Mouse (Mus musculus) myocyte (in vitro differentiated cells): Measurements from ENCODE around the gene Dnmt3a. TPM values are rescaled to one million over a fixed set of nuclear protein-coding genes. Genes with fewer than 3 reads are reported as not detected.

Experiments used
- H3K27me3 ChIP-seq: one replicate; pipeline ENCODE4 v1.6.1; 2011; ENCODE audit not compliant: control insufficient read depth, insufficient read depth, insufficient read length
- H3K36me3 ChIP-seq: one replicate; pipeline ENCODE4 v1.6.1; 2011; ENCODE audit not compliant: control insufficient read depth, insufficient read depth
- H3K4me2 ChIP-seq: one replicate; pipeline ENCODE4 v1.6.1; 2011; ENCODE audit warnings: low read depth, control low read depth
- H3K4me3 ChIP-seq: one replicate; pipeline ENCODE4 v1.5.1; 2011; ENCODE audit warnings: mild to moderate bottlenecking, control low read depth, moderate library complexity
- H3K79me2 ChIP-seq: one replicate; pipeline ENCODE4 v1.6.1; 2011; ENCODE audit not compliant: control insufficient read depth, insufficient read depth
- H3ac ChIP-seq: one replicate; pipeline ENCODE4 v1.6.1; 2011; ENCODE audit not compliant: control insufficient read depth, insufficient read length
- CEBPB ChIP-seq: IDR thresholded peaks from 2 replicates; pipeline ENCODE4 v1.6.1; 2011; ENCODE audit warnings: mild to moderate bottlenecking, moderate library complexity; ENCODE audit not compliant: poor library complexity, insufficient read depth, severe bottlenecking
- E2F4 ChIP-seq: IDR thresholded peaks from one replicate; pipeline ENCODE4 v1.6.1; 2011; ENCODE audit warnings: mild to moderate bottlenecking, control low read depth, moderate library complexity; ENCODE audit not compliant: insufficient read depth
- MAX ChIP-seq: IDR thresholded peaks from one replicate; pipeline ENCODE4 v1.6.1; 2011; ENCODE audit warnings: low read depth, mild to moderate bottlenecking, control low read depth
- MYOD1 ChIP-seq, 3 experiments: IDR thresholded peaks; one replicate each; pipeline ENCODE4 v1.6.1; 2011; ENCODE audit warnings: control low read depth in 2 of 3, low read depth in 2 of 3, mild to moderate bottlenecking in 2 of 3, moderate library complexity in 1 of 3; ENCODE audit not compliant: insufficient read length in 2 of 3, control insufficient read depth in 1 of 3
- MYOG ChIP-seq, 3 experiments: IDR thresholded peaks; one replicate each; pipeline ENCODE4 v1.6.1; 2011; ENCODE audit warnings: control low read depth in 2 of 3, low read depth in 2 of 3, mild to moderate bottlenecking in 2 of 3; ENCODE audit not compliant: insufficient read length in 2 of 3, control insufficient read depth in 1 of 3, insufficient read depth in 1 of 3
- POLR2A ChIP-seq: IDR thresholded peaks from one replicate; pipeline ENCODE4 v1.6.1; 2011; ENCODE audit warnings: low read depth, mild to moderate bottlenecking, control low read depth, moderate library complexity; ENCODE audit not compliant: insufficient read length
- POLR2AphosphoS2 ChIP-seq: IDR thresholded peaks from one replicate; pipeline ENCODE4 v1.6.1; 2011; ENCODE audit warnings: low read depth, control low read depth; ENCODE audit not compliant: insufficient read length
- REST ChIP-seq: IDR thresholded peaks from one replicate; pipeline ENCODE4 v1.6.1; 2011; ENCODE audit warnings: mild to moderate bottlenecking, control low read depth, moderate library complexity; ENCODE audit not compliant: insufficient read depth, insufficient read length
- SRF ChIP-seq: IDR thresholded peaks from one replicate; pipeline ENCODE4 v1.6.1; 2011; ENCODE audit warnings: low read depth; ENCODE audit not compliant: control insufficient read depth, insufficient read length
- TCF12 ChIP-seq: IDR thresholded peaks from one replicate; pipeline ENCODE4 v1.6.1; 2011; ENCODE audit warnings: mild to moderate bottlenecking, control low read depth; ENCODE audit not compliant: poor library complexity, insufficient read depth, severe bottlenecking
- TCF3 ChIP-seq: IDR thresholded peaks from one replicate; pipeline ENCODE4 v1.6.1; 2011; ENCODE audit warnings: low read depth, control low read depth; ENCODE audit not compliant: insufficient read length
- USF1 ChIP-seq: IDR thresholded peaks from one replicate; pipeline ENCODE4 v1.6.1; 2011; ENCODE audit warnings: low read depth, mild to moderate bottlenecking, control low read depth, moderate library complexity
- polyA plus RNA-seq: library from polyadenylated mRNA; unstranded; fragments of >200 nt; fragmentation: generic; extraction: Trizol; gene quantifications from one replicate; pipeline ENCODE4 v1.2.1, GENCODE M21; 2012; ENCODE audit warnings: missing spikeins

The Dnmt3a gene
- polyA plus RNA-seq, 1 experiment: 4.6 TPM

GRCm38 (mm10) chr12:3817566-3817965 is 11.8 kb downstream of the Dnmt3a start:
- no peak overlapping the region for H3K4me3 ChIP-seq
- H3K27me3 ChIP-seq: no peaks in the 10 kb centered on the region
- H3K4me2 ChIP-seq: no peak overlapping the region
- H3ac ChIP-seq: no peak overlapping the region
- peaks cover 5% of the 10 kb centered on the region for H3K79me2 ChIP-seq
- TF ChIP-seq TCF12: no peak
- no peak for TF ChIP-seq POLR2AphosphoS2
- no peak for TF ChIP-seq MYOD1 (IDR thresholded peaks at IDR 0.05; ENCODE audit: control insufficient read depth in 1 of 3, insufficient read length in 2 of 3, low read depth in 2 of 3)
- no peak for TF ChIP-seq REST
- TF ChIP-seq SRF: no peak
- TF ChIP-seq MAX: no peak
- TF ChIP-seq POLR2A: no peak
- no peak for TF ChIP-seq USF1
- no peak for TF ChIP-seq E2F4
- no peak for TF ChIP-seq MYOG (IDR thresholded peaks at IDR 0.05; ENCODE audit: control insufficient read depth in 1 of 3, insufficient read depth in 1 of 3, insufficient read length in 2 of 3, low read depth in 2 of 3)
- no peak for TF ChIP-seq TCF3
- no peak for TF ChIP-seq CEBPB
- no peaks in the 10 kb centered on the region for H3K36me3 ChIP-seq

- Histone ChIP-seq H3K36me3 (no peaks in the 10 kb centered on the region), H3K4me3 (no peak overlapping the region), H3K27me3 (no peaks in the 10 kb centered on the region), H3K79me2 (no peaks in the 10 kb centered on the region), H3K4me2 (no peak overlapping the region), H3ac (no peak overlapping the region)
- TF ChIP-seq POLR2A (no peak), MYOD1 (IDR thresholded peaks at IDR 0.05; ENCODE audit: control insufficient read depth in 1 of 3, insufficient read length in 2 of 3, low read depth in 2 of 3) (peak in 1 of 3 experiments; percentile 26)
These were observed 14.1 kb downstream of the Dnmt3a start for GRCm38 (mm10) chr12:3819899-3820298.

GRCm38 (mm10) chr12:3823408-3823807 is 17.6 kb downstream of the Dnmt3a start:
- no peaks in the 10 kb centered on the region for H3K36me3 ChIP-seq
- H3K4me2 ChIP-seq: peak overlapping the region; percentile 70
- TF ChIP-seq MYOD1 (IDR thresholded peaks at IDR 0.05; ENCODE audit: control insufficient read depth in 1 of 3, insufficient read length in 2 of 3, low read depth in 2 of 3): peak in 1 of 3 experiments; percentile 33
- TF ChIP-seq CEBPB: no peak
- H3ac ChIP-seq: no peak overlapping the region
- H3K79me2 ChIP-seq: no peaks in the 10 kb centered on the region
- H3K27me3 ChIP-seq: no peaks in the 10 kb centered on the region
- no peak overlapping the region for H3K4me3 ChIP-seq

- no peak overlapping the region for H3ac ChIP-seq
- peak overlapping the region; percentile 70 for H3K4me2 ChIP-seq
- no peaks in the 10 kb centered on the region for H3K27me3 ChIP-seq
- TF ChIP-seq POLR2A (no peak), SRF (no peak), E2F4 (no peak), MYOG (IDR thresholded peaks at IDR 0.05; ENCODE audit: control insufficient read depth in 1 of 3, insufficient read depth in 1 of 3, insufficient read length in 2 of 3, low read depth in 2 of 3) (no peak), MAX (no peak), TCF3 (no peak), MYOD1 (IDR thresholded peaks at IDR 0.05; ENCODE audit: control insufficient read depth in 1 of 3, insufficient read length in 2 of 3, low read depth in 2 of 3) (no peak), POLR2AphosphoS2 (no peak)
- no peaks in the 10 kb centered on the region for H3K36me3 ChIP-seq
- H3K79me2 ChIP-seq: peaks cover 6% of the 10 kb centered on the region
- no peak overlapping the region for H3K4me3 ChIP-seq
These were observed 19.3 kb downstream of the Dnmt3a start for GRCm38 (mm10) chr12:3824906-3825713.

- Histone ChIP-seq H3K4me3 (no peak overlapping the region), H3K27me3 (no peaks in the 10 kb centered on the region), H3ac (no peak overlapping the region), H3K4me2 (peak overlapping the region; percentile 70), H3K79me2 (peaks cover 6% of the 10 kb centered on the region), H3K36me3 (no peaks in the 10 kb centered on the region)
- TF ChIP-seq REST: no peak
- no peak for TF ChIP-seq MYOG (IDR thresholded peaks at IDR 0.05; ENCODE audit: control insufficient read depth in 1 of 3, insufficient read depth in 1 of 3, insufficient read length in 2 of 3, low read depth in 2 of 3)
- no peak for TF ChIP-seq TCF12
These were observed 19.9 kb downstream of the Dnmt3a start for GRCm38 (mm10) chr12:3825714-3826080.

- TF ChIP-seq REST (no peak), MYOD1 (IDR thresholded peaks at IDR 0.05; ENCODE audit: control insufficient read depth in 1 of 3, insufficient read length in 2 of 3, low read depth in 2 of 3) (no peak), MYOG (IDR thresholded peaks at IDR 0.05; ENCODE audit: control insufficient read depth in 1 of 3, insufficient read depth in 1 of 3, insufficient read length in 2 of 3, low read depth in 2 of 3) (no peak), SRF (no peak), POLR2AphosphoS2 (no peak), TCF12 (no peak), POLR2A (no peak), USF1 (no peak), TCF3 (no peak), CEBPB (no peak)
- H3K4me3 ChIP-seq: no peak overlapping the region
- no peaks in the 10 kb centered on the region for H3K36me3 ChIP-seq
- H3K79me2 ChIP-seq: peaks cover 6% of the 10 kb centered on the region
- H3K27me3 ChIP-seq: no peaks in the 10 kb centered on the region
- H3ac ChIP-seq: no peak overlapping the region
- no peak overlapping the region for H3K4me2 ChIP-seq
These were observed 22.0 kb downstream of the Dnmt3a start for GRCm38 (mm10) chr12:3827771-3828170.
